Mouse (Mus musculus): Measurements from ENCODE around the gene Pccb. TPM values are rescaled to one million over a fixed set of nuclear protein-coding genes. Genes with fewer than 3 reads are reported as not detected.
A peak's percentile ranks its signal among the peaks of the same experiment; 100 is the strongest.

Gene Pccb
- polyA plus RNA-seq, 1 experiment from 2014 or later: 14.9 TPM

DNA sequence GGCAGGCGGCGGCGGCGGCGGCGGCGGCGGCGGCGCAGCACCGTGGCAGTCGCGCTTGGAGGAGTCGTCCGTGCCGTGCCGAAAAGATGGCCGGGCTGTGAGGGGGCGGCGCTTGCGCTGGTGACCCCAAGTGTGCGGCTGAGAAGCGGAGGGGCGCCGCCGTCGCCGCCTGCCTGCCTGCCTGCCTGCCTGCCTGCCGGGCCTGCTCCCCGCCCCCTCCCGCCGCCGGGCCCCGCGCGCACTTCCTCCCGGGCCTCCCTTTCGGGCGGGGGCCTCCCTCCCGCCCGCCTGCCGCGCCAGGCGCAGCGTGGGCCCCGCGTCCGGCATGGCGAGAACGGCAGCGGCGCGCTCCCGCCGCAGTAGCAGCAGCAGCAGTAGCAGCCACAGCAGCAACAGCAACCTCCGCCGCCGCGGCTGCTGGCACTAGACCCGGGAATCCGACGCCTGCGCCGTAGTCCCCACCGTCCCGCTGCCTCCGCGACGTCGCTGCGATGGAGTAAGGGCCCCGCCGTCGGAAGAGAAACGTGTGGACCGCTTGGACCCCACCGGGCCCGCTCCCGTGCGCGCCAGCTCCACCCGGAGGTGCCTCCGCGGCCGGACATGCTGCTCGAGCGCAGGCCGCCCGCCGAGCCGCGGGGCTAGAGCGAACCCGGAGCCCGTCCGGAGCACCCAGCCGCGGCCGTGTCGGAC is 39.8 kb upstream of the Pccb start:
- peak overlapping the region; percentile 97 for H3K27ac ChIP-seq (replicated peaks; ENCODE audit: low read depth, low read length)
- no peaks in the 10 kb centered on the region for H3K9me3 ChIP-seq (replicated peaks; ENCODE audit: control insufficient read depth, low read length)
- peak; percentile 74 for ATAC-seq (replicated peaks; ENCODE audit: insufficient number of reproducible peaks, low FRiP score, low TSS enrichment, low read depth)
- peak overlapping the region; percentile 98 for H3K9ac ChIP-seq (replicated peaks; ENCODE audit: low read length)
- H3K36me3 ChIP-seq (replicated peaks; ENCODE audit: control insufficient read depth, insufficient read depth, low read depth, low read length): no peaks in the 10 kb centered on the region
- no peaks in the 10 kb centered on the region for H3K27me3 ChIP-seq (ENCODE audit: control insufficient read depth, insufficient read depth, low read length)
- WGBS: 1% methylated on average over 43 of the region's 100 CpGs
- H3K4me1 ChIP-seq (ENCODE audit: control insufficient read depth, insufficient read depth, low read length): no peaks in the 10 kb centered on the region
- H3K4me2 ChIP-seq (ENCODE audit: low read depth, low read length): peak overlapping the region; percentile 73
- DNase-seq (ENCODE audit: low spot score): peak; percentile 77
- peak overlapping the region; percentile 80 for H3K4me3 ChIP-seq (ENCODE audit: low read depth, low read length)

DNA sequence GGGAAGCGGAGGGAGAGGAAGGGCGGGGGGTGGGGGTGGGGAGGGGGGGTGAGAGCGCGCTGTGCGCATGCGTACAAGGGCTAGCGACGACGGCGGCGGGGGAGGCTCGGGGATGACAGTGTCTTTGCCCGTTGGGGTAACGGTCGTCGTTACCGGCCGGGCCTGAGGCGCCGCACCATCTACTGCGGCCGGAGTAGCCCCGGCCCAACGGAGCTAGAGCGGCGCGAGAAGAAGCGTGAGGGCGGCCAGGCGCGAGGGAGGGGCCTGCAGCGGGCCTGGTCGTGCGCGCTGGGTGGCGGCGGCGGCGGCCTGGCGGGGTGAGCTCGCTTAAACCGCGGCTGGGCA is 39.3 kb upstream of the Pccb start, which contains the start of gene Msl2:
Gene Msl2, plus strand, starts transcription at position 115 of the 345 bp plus-strand sequence.
- Histone ChIP-seq H3K27me3 (ENCODE audit: control insufficient read depth, insufficient read depth, low read length) (no peaks in the 10 kb centered on the region), H3K4me2 (ENCODE audit: low read depth, low read length) (peak within 1 kb of the TSS; percentile 73), H3K9ac (replicated peaks; ENCODE audit: low read length) (peak within 1 kb of the TSS; percentile 98), H3K4me1 (ENCODE audit: control insufficient read depth, insufficient read depth, low read length) (no peaks in the 10 kb centered on the region), H3K9me3 (replicated peaks; ENCODE audit: control insufficient read depth, low read length) (no peaks in the 10 kb centered on the region), H3K27ac (replicated peaks; ENCODE audit: low read depth, low read length) (peak within 1 kb of the TSS; percentile 97), H3K36me3 (replicated peaks; ENCODE audit: control insufficient read depth, insufficient read depth, low read depth, low read length) (no peaks in the 10 kb centered on the region), H3K4me3 (ENCODE audit: low read depth, low read length) (peak within 1 kb of the TSS; percentile 80)
- WGBS: under 1% methylated on average over 39 of the region's 43 CpGs
- ATAC-seq (replicated peaks; ENCODE audit: insufficient number of reproducible peaks, low FRiP score, low TSS enrichment, low read depth): peak; percentile 77; the same call in 1 of the 2 replicates
- DNase-seq (ENCODE audit: low spot score): no peak

DNA sequence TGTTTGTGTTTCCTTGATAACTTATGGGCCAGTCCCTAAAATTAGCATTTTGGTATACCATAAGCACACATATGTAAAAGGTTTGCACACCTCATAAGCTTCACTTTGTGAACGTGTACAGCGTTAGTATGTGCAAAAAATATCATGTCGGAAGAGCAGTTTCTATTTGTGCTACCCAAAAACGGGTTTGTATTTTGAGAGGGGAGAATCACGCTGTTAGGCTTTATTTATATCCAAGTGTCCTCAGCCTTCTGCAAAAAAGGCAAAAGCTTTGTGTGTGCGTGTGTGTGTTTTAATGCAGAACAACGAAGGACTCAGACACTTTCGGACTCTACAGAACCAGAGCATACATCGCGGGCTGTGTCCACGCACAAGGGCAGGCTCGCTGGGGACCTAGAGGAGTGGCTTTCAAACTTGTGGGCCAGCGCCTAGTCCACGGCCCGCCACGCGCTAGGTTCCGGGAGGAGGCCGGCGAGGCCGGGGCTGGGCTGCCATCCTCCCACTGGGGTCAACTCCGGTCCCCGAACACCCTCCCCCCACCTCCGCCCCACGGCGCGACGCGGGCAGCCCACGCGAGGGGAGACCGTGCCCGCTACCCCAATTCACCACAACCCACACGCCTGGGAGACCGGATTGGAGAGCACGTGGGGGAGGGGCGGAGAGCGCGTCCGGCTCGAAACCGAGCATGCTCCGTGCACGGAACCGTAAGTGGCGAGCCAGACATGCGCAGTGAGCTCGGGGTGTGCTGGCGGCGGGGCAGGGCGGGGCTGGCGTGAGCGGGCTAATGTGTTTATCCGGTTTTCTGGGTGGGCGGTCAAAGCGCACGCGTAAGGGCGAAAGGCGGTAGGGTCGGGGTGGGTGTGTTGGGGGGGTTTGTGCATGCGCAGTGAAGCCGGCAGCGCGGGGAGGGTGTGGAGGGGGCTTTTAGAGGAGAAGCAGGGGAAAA is 38.6 kb upstream of the Pccb start:
- Histone ChIP-seq H3K36me3 (replicated peaks; ENCODE audit: control insufficient read depth, insufficient read depth, low read depth, low read length) (no peaks in the 10 kb centered on the region), H3K9me3 (replicated peaks; ENCODE audit: control insufficient read depth, low read length) (no peaks in the 10 kb centered on the region), H3K4me1 (ENCODE audit: control insufficient read depth, insufficient read depth, low read length) (no peaks in the 10 kb centered on the region), H3K27ac (replicated peaks; ENCODE audit: low read depth, low read length) (peak overlapping the region; percentile 97), H3K4me3 (ENCODE audit: low read depth, low read length) (peak overlapping the region; percentile 80), H3K9ac (replicated peaks; ENCODE audit: low read length) (peak overlapping the region; percentile 93), H3K27me3 (ENCODE audit: control insufficient read depth, insufficient read depth, low read length) (no peaks in the 10 kb centered on the region), H3K4me2 (ENCODE audit: low read depth, low read length) (peak overlapping the region; percentile 63)
- DNase-seq (ENCODE audit: low spot score) (peak; percentile 98), ATAC-seq (replicated peaks; ENCODE audit: insufficient number of reproducible peaks, low FRiP score, low TSS enrichment, low read depth) (peak; percentile 94)
- 1% methylated on average over 51 of the region's 65 CpGs for WGBS

DNA sequence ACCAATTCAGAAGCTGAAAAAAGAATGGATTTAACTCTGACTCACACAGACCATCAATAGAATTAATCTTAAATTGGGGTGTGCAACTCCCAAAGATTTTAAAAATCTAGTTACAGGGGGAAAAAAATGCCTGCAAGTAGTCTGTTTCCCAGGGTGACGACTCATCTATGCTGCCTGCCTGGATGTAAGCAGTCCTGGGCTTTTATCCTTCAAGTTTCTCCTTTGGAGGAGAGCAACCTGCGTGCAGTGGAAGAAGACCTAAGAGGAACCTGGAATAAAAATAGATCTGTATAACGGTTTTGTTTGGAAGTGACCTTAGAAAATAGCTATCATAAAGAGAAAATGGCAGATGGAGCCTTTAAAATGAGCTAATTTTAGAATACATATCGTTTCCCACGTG is 37.8 kb upstream of the Pccb start:
- no peaks in the 10 kb centered on the region for H3K27me3 ChIP-seq (ENCODE audit: control insufficient read depth, insufficient read depth, low read length)
- H3K4me2 ChIP-seq (ENCODE audit: low read depth, low read length): no peak overlapping the region
- no peaks in the 10 kb centered on the region for H3K36me3 ChIP-seq (replicated peaks; ENCODE audit: control insufficient read depth, insufficient read depth, low read depth, low read length)
- WGBS: 59% methylated on average over 5 of the region's 5 CpGs
- no peaks in the 10 kb centered on the region for H3K9me3 ChIP-seq (replicated peaks; ENCODE audit: control insufficient read depth, low read length)
- no peak overlapping the region for H3K27ac ChIP-seq (replicated peaks; ENCODE audit: low read depth, low read length)
- no peak for DNase-seq (ENCODE audit: low spot score)
- no peaks in the 10 kb centered on the region for H3K4me1 ChIP-seq (ENCODE audit: control insufficient read depth, insufficient read depth, low read length)
- no peak for ATAC-seq (replicated peaks; ENCODE audit: insufficient number of reproducible peaks, low FRiP score, low TSS enrichment, low read depth)
- H3K9ac ChIP-seq (replicated peaks; ENCODE audit: low read length): no peak overlapping the region
- no peak overlapping the region for H3K4me3 ChIP-seq (ENCODE audit: low read depth, low read length)

DNA sequence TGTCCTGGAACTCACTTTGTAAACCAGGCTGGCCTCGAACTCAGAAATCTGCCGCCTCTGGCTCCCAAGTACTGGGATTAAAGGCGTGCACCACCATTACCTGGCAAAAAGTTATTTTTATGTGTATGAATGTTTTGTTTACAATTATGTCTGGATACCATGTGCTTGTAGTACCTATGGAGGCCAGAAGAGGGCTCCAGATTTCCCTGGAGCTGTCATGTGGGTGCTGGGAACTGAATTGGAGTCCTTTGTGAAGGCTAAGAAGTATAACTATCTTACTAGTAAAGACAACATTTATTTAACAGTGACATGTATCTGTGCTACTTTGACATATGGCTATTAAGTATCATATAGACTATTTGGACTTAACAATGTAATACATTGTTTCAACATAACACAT is 35.1 kb upstream of the Pccb start:
- H3K9ac ChIP-seq (replicated peaks; ENCODE audit: low read length): no peak overlapping the region
- ATAC-seq (replicated peaks; ENCODE audit: insufficient number of reproducible peaks, low FRiP score, low TSS enrichment, low read depth) (no peak), DNase-seq (ENCODE audit: low spot score) (no peak)
- H3K4me1 ChIP-seq (ENCODE audit: control insufficient read depth, insufficient read depth, low read length): no peaks in the 10 kb centered on the region
- no peaks in the 10 kb centered on the region for H3K9me3 ChIP-seq (replicated peaks; ENCODE audit: control insufficient read depth, low read length)
- H3K36me3 ChIP-seq (replicated peaks; ENCODE audit: control insufficient read depth, insufficient read depth, low read depth, low read length): no peaks in the 10 kb centered on the region
- WGBS: 94% methylated on average over 3 of the region's 3 CpGs
- no peaks in the 10 kb centered on the region for H3K27me3 ChIP-seq (ENCODE audit: control insufficient read depth, insufficient read depth, low read length)
- H3K4me3 ChIP-seq (ENCODE audit: low read depth, low read length): no peak overlapping the region
- H3K4me2 ChIP-seq (ENCODE audit: low read depth, low read length): no peak overlapping the region
- H3K27ac ChIP-seq (replicated peaks; ENCODE audit: low read depth, low read length): no peak overlapping the region

DNA sequence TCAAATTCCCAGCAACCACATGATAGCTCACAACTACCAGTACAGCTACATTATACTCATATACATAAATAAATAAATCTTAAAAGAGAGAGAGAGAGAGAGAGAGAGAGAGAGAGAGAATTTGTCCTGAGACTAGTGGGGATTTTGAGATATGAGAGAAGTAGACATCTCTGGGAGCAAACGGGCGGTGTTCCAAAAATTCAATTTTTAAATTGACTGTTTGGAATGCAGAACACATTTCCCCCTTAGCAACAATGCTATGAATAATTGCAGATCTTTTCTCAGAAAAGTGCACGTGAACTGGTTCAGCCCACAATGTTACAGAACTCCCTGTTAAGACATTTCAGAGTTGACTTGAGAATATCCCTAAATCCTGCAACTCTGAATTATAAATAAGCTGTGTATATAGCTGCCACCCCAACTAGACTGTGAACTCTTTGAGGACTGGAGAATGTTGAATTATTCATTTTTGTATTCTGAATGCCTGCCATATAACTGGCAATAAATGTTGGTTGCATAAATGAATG is 30.4 kb upstream of the Pccb start:
- WGBS: 97% methylated on average over 3 of the region's 3 CpGs
- H3K4me1 ChIP-seq (ENCODE audit: control insufficient read depth, insufficient read depth, low read length): no peaks in the 10 kb centered on the region
- H3K27ac ChIP-seq (replicated peaks; ENCODE audit: low read depth, low read length): no peak overlapping the region
- H3K4me3 ChIP-seq (ENCODE audit: low read depth, low read length): no peak overlapping the region
- no peaks in the 10 kb centered on the region for H3K27me3 ChIP-seq (ENCODE audit: control insufficient read depth, insufficient read depth, low read length)
- H3K9ac ChIP-seq (replicated peaks; ENCODE audit: low read length): no peak overlapping the region
- no peaks in the 10 kb centered on the region for H3K9me3 ChIP-seq (replicated peaks; ENCODE audit: control insufficient read depth, low read length)
- DNase-seq (ENCODE audit: low spot score) (no peak), ATAC-seq (replicated peaks; ENCODE audit: insufficient number of reproducible peaks, low FRiP score, low TSS enrichment, low read depth) (no peak)
- H3K4me2 ChIP-seq (ENCODE audit: low read depth, low read length): no peak overlapping the region
- no peaks in the 10 kb centered on the region for H3K36me3 ChIP-seq (replicated peaks; ENCODE audit: control insufficient read depth, insufficient read depth, low read depth, low read length)

DNA sequence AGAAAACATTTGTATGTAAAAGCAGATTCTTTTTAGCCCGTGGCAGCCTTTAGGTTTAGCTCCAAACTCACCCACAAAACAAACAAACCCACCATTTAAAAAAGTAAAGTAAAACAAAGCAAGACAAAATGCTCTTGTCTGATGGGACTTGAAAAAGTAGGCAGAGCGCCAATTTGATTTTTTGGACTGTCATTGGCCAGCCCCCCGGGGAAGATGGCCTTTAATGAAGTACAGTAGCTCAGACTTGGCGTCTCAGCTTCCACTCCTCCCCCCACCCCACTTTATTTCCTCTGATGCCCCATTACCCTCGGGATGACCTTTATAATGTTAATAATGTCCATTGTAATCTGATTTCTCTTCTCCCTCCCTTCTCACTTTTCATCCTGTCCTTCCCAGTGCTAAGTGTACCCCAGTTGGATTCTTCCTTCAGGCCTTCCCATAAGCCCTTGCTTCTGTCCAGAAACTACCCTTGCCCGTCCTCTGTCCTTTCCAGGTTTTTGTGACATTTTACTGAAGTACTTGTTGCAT is 27.6 kb upstream of the Pccb start:
- Histone ChIP-seq H3K9me3 (replicated peaks; ENCODE audit: control insufficient read depth, low read length) (no peaks in the 10 kb centered on the region), H3K4me1 (ENCODE audit: control insufficient read depth, insufficient read depth, low read length) (no peaks in the 10 kb centered on the region), H3K27me3 (ENCODE audit: control insufficient read depth, insufficient read depth, low read length) (no peaks in the 10 kb centered on the region), H3K9ac (replicated peaks; ENCODE audit: low read length) (no peak overlapping the region), H3K4me2 (ENCODE audit: low read depth, low read length) (no peak overlapping the region), H3K27ac (replicated peaks; ENCODE audit: low read depth, low read length) (no peak overlapping the region), H3K36me3 (replicated peaks; ENCODE audit: control insufficient read depth, insufficient read depth, low read depth, low read length) (no peaks in the 10 kb centered on the region), H3K4me3 (ENCODE audit: low read depth, low read length) (no peak overlapping the region)
- WGBS: 64% methylated on average over 6 of the region's 6 CpGs
- ATAC-seq (replicated peaks; ENCODE audit: insufficient number of reproducible peaks, low FRiP score, low TSS enrichment, low read depth) (no peak), DNase-seq (ENCODE audit: low spot score) (no peak)
